Mouse (Mus musculus) CD4-positive helper T cell, adult 2 months (primary cell): ENCODE data around the gene Tll2.

Source experiments
- DNase-seq: peaks from one replicate; pipeline ENCODE4 v3.0.0-alpha.2; 2012; ENCODE audit warnings: low read depth, missing footprints, low spot score

Gene Tll2

GRCm38 (mm10) chr19:41160388-41160787, 46.2 kb downstream of the Tll2 start:
- DNase-seq: no peak

GRCm38 (mm10) chr19:41154681-41155080, 52.0 kb downstream of the Tll2 start:
- no peak for DNase-seq

- DNase-seq: no peak
Observed at GRCm38 (mm10) chr19:41152462-41152861, 54.2 kb downstream of the Tll2 start.

DNA sequence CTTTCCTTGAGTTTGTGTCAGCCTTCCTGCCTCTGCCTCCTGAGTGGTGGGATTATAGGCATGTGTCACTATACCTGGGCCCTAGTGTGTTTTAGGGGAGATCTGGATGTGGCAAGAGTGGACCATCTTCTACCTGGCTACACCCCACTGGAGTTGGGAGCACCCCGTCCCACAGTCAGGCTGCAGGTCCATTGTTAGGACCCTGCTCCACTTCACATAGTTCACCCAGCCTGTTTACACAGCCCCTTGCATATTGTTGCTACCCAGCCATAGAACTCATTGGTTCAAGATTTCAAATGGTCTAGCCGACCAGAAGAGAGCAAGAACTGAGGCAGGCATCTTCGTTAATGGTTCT, 54.6 kb downstream of the Tll2 start:
- DNase-seq: no peak

GRCm38 (mm10) chr19:41151321-41152015, 55.2 kb downstream of the Tll2 start:
- DNase-seq: no peak

GRCm38 (mm10) chr19:41140961-41141360, 65.7 kb downstream of the Tll2 start:
- DNase-seq: no peak

DNA sequence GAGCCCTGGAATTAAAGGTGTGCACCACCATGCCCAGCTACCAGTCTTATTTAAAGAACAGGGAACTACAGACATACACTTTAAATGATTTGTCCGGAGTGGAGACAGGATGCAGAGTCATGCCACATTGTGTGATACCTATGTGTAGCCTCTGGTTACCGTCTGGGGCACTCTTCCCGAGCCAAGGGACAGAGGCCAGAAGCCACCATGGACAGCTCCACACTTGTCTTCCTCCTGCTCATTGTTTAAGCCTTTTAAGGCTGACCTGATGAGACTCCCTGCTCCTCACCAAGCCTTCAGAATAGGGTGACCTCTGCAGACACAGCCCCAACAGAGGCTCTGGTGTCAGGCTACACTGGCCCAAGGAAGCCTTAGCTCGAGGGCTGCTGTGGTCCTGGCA, 67.0 kb downstream of the Tll2 start:
- no peak for DNase-seq

DNA sequence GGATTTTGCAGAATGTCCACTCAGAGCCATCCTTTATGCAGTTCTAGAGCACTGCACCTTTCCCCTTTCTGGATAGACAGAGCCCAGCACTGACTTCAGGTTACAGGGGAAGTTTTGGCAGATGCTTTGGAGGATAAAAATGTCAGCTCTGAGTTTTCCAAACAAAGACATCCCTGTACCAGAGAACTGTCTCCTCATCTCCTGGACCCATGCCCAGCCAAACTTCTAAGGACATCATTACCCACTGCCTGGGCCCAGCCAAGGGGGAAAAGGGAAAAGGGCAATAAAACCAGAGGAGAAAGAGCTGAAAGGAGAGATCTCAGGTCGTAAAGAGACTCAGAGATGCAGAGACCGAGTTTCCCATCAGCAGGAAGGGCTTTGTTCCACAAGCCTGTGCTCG, 83.6 kb downstream of the Tll2 start:
- DNase-seq: no peak

DNA sequence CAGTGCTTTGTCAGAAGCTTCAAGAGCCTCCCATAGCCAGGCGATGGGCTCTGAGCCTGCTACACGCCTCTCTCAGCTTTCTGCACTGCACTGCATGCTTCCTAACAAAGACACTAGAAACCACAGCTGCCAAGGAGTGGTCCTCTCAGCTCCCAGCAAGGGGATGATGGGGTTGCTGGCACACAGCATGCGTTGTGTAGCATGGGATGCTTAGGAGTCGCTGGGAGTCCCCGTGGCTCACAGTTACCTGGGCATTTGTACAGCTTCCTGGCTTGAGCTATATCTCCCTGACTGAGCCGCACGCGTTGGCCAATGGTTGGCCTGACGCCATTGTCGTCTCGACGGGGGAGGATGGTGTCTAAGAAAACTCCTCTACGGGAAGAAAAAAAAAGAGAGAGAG, 86.7 kb downstream of the Tll2 start:
- DNase-seq: no peak

- DNase-seq: no peak
Observed at GRCm38 (mm10) chr19:41118346-41118745, 88.3 kb downstream of the Tll2 start.

DNA sequence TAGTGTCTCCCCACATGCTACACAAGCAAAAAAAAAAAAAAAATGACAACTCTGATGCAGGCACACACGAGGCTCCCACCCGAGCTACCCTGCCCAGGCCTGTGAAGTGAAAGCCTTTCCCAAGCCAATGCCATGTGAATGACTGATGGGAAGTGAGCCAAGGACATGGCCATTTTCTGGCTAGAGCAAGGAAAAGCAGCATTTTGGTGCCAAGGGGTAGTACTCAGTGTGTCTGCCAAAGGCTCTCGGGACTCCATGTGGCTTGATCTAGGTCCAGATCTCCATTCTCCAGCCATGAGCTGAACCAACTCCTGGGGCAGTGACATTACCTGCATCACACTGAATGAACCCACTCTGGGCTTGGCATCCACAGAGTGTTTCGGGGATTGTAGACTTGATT, 89.3 kb downstream of the Tll2 start:
- no peak for DNase-seq

DNA sequence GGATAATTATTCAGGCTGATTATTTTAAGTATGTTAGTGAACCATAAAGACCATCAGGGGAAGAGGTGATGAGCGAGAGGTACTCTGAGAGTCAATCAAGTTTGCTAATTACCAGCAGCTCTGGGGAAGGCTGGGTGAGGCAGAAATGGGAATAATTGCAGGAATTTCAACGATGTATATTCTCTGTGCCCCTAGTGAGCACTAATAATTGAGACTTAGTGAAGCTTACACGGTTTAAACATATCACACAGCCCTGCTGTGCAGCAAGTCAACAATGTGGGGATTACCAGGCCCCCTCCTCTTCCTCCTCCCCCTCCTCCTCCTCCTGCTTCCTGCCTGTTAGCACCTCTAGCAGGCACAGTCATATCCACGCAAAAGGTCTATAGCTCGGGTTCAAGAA, 92.0 kb downstream of the Tll2 start:
- DNase-seq: no peak

DNA sequence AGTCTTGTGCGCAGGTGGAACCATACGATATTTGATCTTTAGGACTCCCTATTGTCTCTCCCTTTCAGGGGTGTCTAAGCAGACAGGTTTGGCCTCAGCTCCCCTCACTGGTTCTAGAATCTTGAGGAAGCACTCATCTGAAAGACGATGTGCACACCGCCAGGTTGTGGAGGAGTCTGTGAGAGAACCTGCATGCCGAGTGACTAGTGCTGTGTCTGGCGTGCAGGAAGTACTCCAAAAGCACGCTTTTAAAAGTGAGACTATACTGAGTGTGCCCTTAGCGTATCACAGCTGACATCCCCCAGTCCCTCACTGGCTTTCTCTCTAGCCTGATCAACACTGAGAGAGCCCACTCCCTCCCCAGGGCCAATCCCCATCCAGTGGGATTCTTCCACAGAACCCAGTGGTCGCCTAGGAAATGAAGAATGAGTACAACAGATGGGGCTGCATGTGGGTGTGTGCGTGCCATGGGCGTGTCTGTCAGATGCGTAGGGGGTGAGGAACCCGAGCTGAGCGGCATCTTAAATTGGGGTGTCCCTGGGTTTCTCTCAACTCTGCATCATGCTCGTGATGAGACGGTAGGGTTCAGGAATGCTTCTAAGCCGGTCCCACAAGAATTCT, 92.6 kb downstream of the Tll2 start:
- DNase-seq: no peak

- no peak for DNase-seq
Observed at GRCm38 (mm10) chr19:41112609-41113008, 94.0 kb downstream of the Tll2 start.

- no peak for DNase-seq
Observed at GRCm38 (mm10) chr19:41109991-41110390, 96.6 kb downstream of the Tll2 start.

- DNase-seq: no peak
Observed at GRCm38 (mm10) chr19:41109496-41109895, 97.1 kb downstream of the Tll2 start.

DNA sequence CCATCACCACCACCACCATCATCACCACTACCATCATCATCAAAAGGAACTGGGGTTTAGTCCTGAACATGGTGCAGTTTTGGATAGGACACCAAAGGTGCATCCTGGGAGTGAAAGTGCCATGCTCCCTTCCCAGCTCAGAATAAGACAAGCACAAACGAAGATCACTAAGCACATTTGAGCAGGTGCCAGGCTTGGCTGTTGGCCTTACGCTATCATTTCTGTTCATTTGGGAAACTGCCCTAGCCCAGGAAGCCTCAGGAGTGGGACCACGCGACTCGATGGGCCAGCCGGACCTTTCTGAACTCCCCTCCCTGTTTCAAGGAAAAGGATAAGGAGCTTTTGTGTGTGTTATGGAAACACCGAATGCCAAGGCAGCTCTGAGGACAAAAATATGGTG, 98.0 kb downstream of the Tll2 start:
- no peak for DNase-seq

GRCm38 (mm10) chr19:41107530-41107929, 99.1 kb downstream of the Tll2 start:
- DNase-seq: no peak

DNA sequence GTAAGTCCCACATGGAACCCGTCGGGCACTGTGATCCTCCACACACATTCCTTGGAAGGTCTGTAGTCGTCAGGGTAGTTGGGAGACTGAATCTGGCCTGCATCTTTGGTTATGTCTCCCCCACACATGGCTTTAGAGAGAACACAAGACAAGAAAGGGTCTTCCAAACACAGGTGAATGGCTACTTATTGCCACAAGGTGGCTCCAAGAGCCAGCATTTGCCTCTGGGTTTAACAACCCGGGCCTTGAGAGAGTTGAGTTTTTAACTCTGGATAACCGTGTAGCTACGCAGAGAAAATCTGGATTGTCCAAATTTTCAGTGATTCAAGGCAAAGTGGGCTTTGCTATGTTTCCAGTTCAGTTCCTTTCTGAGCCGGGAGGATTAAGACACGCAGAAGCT, 101.7 kb downstream of the Tll2 start:
- DNase-seq: no peak

GRCm38 (mm10) chr19:41101390-41101789, 105.2 kb downstream of the Tll2 start:
- DNase-seq: no peak

- DNase-seq: no peak
Observed at GRCm38 (mm10) chr19:41100863-41101262, 105.8 kb downstream of the Tll2 start.

DNA sequence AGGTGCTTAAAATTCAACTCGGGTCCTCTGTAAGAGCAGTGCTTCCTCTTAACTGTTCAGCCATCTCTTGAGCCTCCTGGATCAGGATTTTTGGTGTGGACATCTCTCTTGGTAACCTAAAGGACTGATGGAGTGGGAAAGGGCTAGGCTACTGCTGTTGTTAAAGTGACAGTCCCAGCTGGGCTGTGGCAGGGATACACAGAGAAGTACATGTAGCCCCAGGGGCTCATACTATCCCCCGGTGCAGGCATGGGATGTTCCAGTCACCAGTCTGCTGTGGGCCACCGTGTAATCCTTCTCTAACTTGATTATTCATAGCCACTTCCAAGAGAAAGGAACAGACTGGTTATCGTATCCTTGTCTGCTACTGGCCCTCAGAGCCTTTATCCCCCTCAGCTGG, 109.6 kb downstream of the Tll2 start:
- no peak for DNase-seq

DNA sequence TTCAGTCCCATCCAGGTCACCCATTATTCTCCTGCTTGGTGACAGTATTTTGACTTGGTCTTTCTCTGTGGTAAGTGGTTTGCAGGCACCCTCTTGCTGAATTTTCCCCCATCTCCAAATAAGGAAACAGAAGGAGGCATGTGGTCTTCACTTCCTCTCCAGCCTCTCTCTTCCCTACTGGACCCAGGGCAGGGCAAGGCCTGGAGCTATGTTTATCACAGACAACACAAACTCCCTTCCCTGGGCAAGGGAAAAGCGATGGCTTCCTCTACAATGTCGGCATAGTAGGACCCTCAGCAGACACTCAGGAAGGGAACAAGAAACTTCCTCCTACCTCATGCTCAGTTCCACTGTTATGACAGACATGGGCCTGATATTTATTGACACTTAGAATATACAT, 114.7 kb downstream of the Tll2 start:
- DNase-seq: no peak

GRCm38 (mm10) chr19:41089833-41090232, 116.8 kb downstream of the Tll2 start:
- DNase-seq: peak; percentile 35
